Mouse (Mus musculus): ENCODE data around the gene Vrk1. TPM values are rescaled to one million over a fixed set of nuclear protein-coding genes. Genes with fewer than 3 reads are reported as not detected.

The Vrk1 gene
- polyA plus RNA-seq, 1 experiment: 15.8 TPM

DNA sequence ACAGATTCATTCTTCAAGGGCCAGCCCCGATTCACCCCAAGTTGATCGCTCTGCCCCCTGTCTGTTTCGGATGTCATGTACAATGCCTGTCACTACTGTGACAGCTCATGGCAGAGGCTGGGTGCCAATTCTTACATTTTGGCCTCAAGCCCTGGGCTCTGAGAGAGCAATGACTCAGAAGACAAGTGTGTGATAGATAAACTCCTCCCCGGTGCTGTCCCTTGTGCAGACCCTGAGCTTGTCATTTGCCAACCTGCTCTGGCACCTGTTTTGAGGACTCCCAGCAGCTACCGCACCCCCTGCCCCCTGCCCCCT lies 105.8 kb downstream of the Vrk1 start:
- no peak for DNase-seq
- Histone ChIP-seq H3K27me3 (ENCODE audit: control insufficient read depth, insufficient read depth, low read length) (no peaks in the 10 kb centered on the region), H3K36me3 (ENCODE audit: control insufficient read depth, insufficient read depth, low read length) (no peaks in the 10 kb centered on the region), H3K27ac (ENCODE audit: control insufficient read depth, insufficient read depth, low read length) (no peak overlapping the region), H3K4me1 (replicated peaks; ENCODE audit: control insufficient read depth, insufficient read depth, low read length) (no peaks in the 10 kb centered on the region), H3K4me3 (ENCODE audit: control insufficient read depth, insufficient read depth, low read length) (no peak overlapping the region)
- TF ChIP-seq CTCF (IDR thresholded peaks at IDR 0.05; ENCODE audit: borderline replicate concordance, control insufficient read depth, extremely low read depth, insufficient read depth, low read length, poor library complexity) (no peak), POLR2A (IDR thresholded peaks at IDR 0.05; ENCODE audit: control insufficient read depth, extremely low read depth, insufficient read depth, low read length, poor library complexity) (no peak)
- WGBS: 63% methylated on average over 5 of the region's 5 CpGs

DNA sequence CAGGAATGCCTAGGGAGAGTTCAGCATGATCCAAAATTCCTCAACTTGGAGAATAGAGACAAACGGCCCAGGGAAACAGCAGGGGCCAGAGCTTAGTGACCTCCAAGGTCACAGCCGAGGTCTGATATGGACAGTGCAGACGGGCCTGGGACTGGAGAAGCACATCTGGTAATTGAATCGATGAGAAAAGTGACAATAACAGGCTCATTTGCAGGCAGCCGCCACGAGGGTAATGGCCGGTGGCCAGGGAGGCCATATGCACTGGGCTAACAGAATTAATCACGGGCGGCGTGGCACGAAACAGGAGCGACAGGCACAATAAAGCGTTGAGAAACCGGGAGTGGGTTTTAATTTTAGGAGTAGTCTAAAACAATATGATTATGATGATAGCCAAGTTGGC lies 113.2 kb downstream of the Vrk1 start:
- no peaks in the 10 kb centered on the region for H3K4me1 ChIP-seq (replicated peaks; ENCODE audit: control insufficient read depth, insufficient read depth, low read length)
- DNase-seq: no peak
- no peak for TF ChIP-seq POLR2A (IDR thresholded peaks at IDR 0.05; ENCODE audit: control insufficient read depth, extremely low read depth, insufficient read depth, low read length, poor library complexity)
- no peak for TF ChIP-seq CTCF (IDR thresholded peaks at IDR 0.05; ENCODE audit: borderline replicate concordance, control insufficient read depth, extremely low read depth, insufficient read depth, low read length, poor library complexity)
- no peak overlapping the region for H3K4me3 ChIP-seq (ENCODE audit: control insufficient read depth, insufficient read depth, low read length)
- no peak overlapping the region for H3K27ac ChIP-seq (ENCODE audit: control insufficient read depth, insufficient read depth, low read length)
- no peaks in the 10 kb centered on the region for H3K27me3 ChIP-seq (ENCODE audit: control insufficient read depth, insufficient read depth, low read length)
- 83% methylated on average over 14 of the region's 14 CpGs for WGBS
- no peaks in the 10 kb centered on the region for H3K36me3 ChIP-seq (ENCODE audit: control insufficient read depth, insufficient read depth, low read length)

DNA sequence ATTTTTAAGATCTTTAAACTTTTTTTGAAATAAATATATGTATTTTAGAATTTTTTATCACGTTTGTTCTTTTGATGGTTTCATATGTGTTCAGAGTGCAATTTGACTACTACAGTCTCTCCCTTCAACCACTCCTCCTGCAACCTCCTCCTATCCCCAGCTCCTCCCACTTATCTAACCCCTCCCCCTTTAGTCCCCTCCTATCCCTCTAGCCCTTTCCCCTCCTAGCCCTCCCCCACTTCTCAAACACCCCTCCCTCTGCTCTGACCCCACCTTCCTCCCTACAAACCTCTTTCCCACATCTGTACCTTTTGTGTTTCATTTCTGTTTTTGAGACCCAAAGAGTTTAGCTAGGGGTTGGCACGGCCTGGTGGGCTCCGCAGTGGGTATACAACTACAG lies 114.6 kb downstream of the Vrk1 start:
- no peaks in the 10 kb centered on the region for H3K36me3 ChIP-seq (ENCODE audit: control insufficient read depth, insufficient read depth, low read length)
- TF ChIP-seq CTCF (IDR thresholded peaks at IDR 0.05; ENCODE audit: borderline replicate concordance, control insufficient read depth, extremely low read depth, insufficient read depth, low read length, poor library complexity): no peak
- TF ChIP-seq POLR2A (IDR thresholded peaks at IDR 0.05; ENCODE audit: control insufficient read depth, extremely low read depth, insufficient read depth, low read length, poor library complexity): no peak
- H3K4me1 ChIP-seq (replicated peaks; ENCODE audit: control insufficient read depth, insufficient read depth, low read length): no peaks in the 10 kb centered on the region
- 90% methylated on average over 3 of the region's 3 CpGs for WGBS
- DNase-seq: no peak
- H3K27ac ChIP-seq (ENCODE audit: control insufficient read depth, insufficient read depth, low read length): no peak overlapping the region
- H3K27me3 ChIP-seq (ENCODE audit: control insufficient read depth, insufficient read depth, low read length): no peaks in the 10 kb centered on the region
- no peak overlapping the region for H3K4me3 ChIP-seq (ENCODE audit: control insufficient read depth, insufficient read depth, low read length)

Other genes with a start within 250 kb of the Vrk1 start
- 91.1 and 114 TPM in 2 replicates for gene Papola, start 225.5 kb upstream of the Vrk1 start, polyA plus RNA-seq (2012; rRNA removed)

Data from thymus, adult 2 months (tissue).